Mouse (Mus musculus): ENCODE measurements around the gene Fbxo22.

GRCm38 (mm10) chr9:55216078-55216477 is 7.4 kb downstream of the Fbxo22 start:
- TF ChIP-seq EP300 (optimal IDR thresholded peaks at IDR 0.05) (no peak), CTCF (IDR thresholded peaks at IDR 0.05; ENCODE audit: low read depth) (no peak)
